Mouse (Mus musculus) stomach, postnatal 0 days (tissue): ENCODE data around the gene Sptbn1.

Experiments
- CTCF ChIP-seq: IDR thresholded peaks from 2 replicates; pipeline ENCODE4 v1.5.1; 2016; ENCODE audit warnings: antibody characterized with exemption, low read depth, mild to moderate bottlenecking, moderate library complexity
- EP300 ChIP-seq: optimal IDR thresholded peaks from 2 replicates; pipeline ENCODE3; 2016; ENCODE audit warnings: antibody characterized with exemption

- no peak for TF ChIP-seq CTCF
- no peak for TF ChIP-seq EP300
These were observed 172.7 kb downstream of the Sptbn1 start for GRCm38 (mm10) chr11:30095212-30095773.
